Mouse (Mus musculus): ENCODE measurements at regions not wholly inside any gene's neighbourhood (a gene's known extent, or its start where the extent isn't known, plus 50 kb on each side); places are given as distances from the start of the nearest gene placed in this dataset.
"Not testable (repeated sequence)": the region's sequence is repeated elsewhere in the genome, so short reads cannot be mapped to it uniquely, and the experiment has no call there.

DNA sequence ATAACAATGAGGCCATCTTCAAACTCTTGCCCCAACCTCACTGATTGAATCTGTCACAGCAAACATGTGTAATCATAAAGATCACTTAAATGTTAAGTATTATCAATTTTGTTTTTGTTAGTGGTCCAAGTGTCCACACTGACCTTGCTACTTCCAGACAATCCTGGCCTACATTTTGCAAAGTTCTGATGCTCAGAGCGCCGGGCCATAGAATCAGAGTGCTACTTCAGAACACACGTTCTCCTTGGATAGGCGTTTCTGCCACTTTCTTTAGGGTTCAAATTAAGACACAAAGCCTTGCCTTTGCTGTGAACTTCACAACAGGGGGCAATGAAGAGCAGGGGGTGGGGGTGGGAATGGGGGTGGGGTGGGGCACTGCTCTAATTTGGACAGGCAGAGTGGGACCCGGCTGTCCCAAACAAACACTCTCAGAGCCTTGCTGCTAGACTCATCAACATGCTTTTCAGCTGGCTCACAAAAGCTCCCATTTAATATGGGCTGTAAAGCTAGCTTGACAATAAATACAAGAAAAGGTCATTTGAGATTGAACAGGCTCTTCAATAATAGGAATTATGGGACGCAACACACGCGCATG is 336.7 kb downstream of the Samd5 start:
- Histone ChIP-seq H3K9ac (no peak overlapping the region), H3K9me3 (no peaks in the 10 kb centered on the region), H3K27me3 (replicated peaks) (no peaks in the 10 kb centered on the region), H3K4me3 (replicated peaks) (no peak overlapping the region), H3K27ac (no peak overlapping the region), H3K36me3 (no peaks in the 10 kb centered on the region), H3K4me1 (no peaks in the 10 kb centered on the region), H3K4me2 (no peak overlapping the region)
- 78% methylated on average over 8 of the region's 8 CpGs for WGBS
- no peak for ATAC-seq (ENCODE audit: insufficient read depth, low FRiP score, low read depth)

- no peak for ATAC-seq (ENCODE audit: insufficient read depth, low FRiP score, low read depth)
- H3K27me3 ChIP-seq (replicated peaks), result no peaks in the 10 kb centered on the region
Observed at GRCm38 (mm10) chr10:9334245-9334845, 340.7 kb downstream of the Samd5 start.

DNA sequence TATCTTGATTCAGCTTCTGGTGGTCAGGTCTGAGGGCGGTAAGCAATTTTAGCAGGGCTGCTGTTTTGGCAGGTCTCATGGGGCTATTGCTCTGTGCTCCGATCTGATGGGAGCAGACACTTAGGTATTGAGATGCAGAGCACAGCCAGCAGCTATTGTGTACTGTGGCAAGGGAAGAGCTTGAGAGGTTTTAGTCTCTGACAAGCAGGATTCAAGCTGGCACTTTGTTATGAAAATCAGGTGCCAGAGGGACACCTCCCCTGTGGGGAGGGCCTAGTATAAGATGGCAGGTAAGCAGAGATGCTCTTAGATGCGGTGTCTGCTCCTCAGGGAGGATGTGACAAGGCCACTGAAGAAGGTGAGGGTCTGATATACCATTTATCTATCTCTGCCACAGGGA is 343.3 kb downstream of the Samd5 start:
- Histone ChIP-seq H3K27ac (no peak overlapping the region), H3K4me3 (replicated peaks) (no peak overlapping the region), H3K9ac (no peak overlapping the region), H3K9me3 (no peaks in the 10 kb centered on the region), H3K27me3 (replicated peaks) (no peaks in the 10 kb centered on the region), H3K36me3 (no peaks in the 10 kb centered on the region), H3K4me2 (no peak overlapping the region), H3K4me1 (no peaks in the 10 kb centered on the region)
- no peak for ATAC-seq (ENCODE audit: insufficient read depth, low FRiP score, low read depth)
- WGBS, result 76% methylated on average over 3 of the region's 3 CpGs

More at GRCm38 (mm10) chr10:9334245-9334845, 340.7 kb downstream of the Samd5 start:
- no peaks in the 10 kb centered on the region for H3K4me1 ChIP-seq
- 73% methylated on average over 10 of the region's 10 CpGs for WGBS
- H3K4me3 ChIP-seq (replicated peaks), result no peak overlapping the region
- no peak overlapping the region for H3K9ac ChIP-seq
- H3K27ac ChIP-seq, result no peak overlapping the region
- H3K9me3 ChIP-seq, result no peaks in the 10 kb centered on the region
- no peaks in the 10 kb centered on the region for H3K36me3 ChIP-seq
- H3K4me2 ChIP-seq, result no peak overlapping the region

DNA sequence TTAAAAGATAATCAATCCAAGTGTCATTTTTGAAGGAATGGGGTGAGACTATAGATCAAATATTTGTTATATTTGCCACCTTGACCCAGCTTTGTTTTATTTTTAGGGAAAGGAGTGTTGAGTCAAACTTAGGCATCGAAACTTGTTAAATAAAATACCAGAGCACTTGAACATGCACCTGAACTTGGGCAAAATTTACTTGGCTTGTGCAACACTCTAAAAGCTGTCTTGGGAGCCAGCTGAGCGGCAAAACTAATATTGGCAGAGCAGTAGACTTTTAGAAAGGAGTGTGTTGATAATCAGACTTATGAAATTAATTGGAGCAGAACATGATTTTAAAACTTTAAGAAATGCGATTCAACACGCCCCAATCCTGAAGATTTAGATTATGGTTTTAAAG is 346.7 kb downstream of the Samd5 start:
- Histone ChIP-seq H3K4me1 (no peaks in the 10 kb centered on the region), H3K9me3 (no peaks in the 10 kb centered on the region), H3K36me3 (no peaks in the 10 kb centered on the region), H3K9ac (no peak overlapping the region), H3K4me3 (replicated peaks) (no peak overlapping the region), H3K27me3 (replicated peaks) (no peaks in the 10 kb centered on the region), H3K27ac (no peak overlapping the region), H3K4me2 (no peak overlapping the region)
- WGBS, result 81% methylated on average over 4 of the region's 4 CpGs
- ATAC-seq (ENCODE audit: insufficient read depth, low FRiP score, low read depth), result no peak

DNA sequence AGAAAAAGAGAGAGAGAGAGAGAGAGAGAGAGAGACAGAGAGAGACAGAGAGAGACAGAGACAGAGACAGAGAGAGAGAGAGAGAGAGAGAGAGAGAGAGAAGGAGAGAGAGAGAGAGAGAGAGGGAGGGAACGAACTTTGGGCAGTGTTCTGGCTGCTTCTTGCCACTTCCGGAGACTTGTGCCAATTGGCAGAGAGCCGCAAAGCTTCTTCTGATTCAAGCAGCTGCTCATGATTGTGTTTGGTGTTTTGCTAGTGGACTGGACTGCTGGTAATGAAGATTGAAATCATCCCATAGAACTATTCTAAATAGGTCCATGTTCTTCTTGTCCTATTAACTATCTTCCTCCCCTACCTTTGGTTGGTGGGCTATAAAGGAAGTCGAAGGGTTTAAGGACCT is 347.1 kb downstream of the Samd5 start:
- not testable (repeated sequence) for H3K27me3 ChIP-seq (replicated peaks); H3K9ac ChIP-seq; H3K9me3 ChIP-seq; H3K27ac ChIP-seq; H3K4me3 ChIP-seq (replicated peaks); ATAC-seq (ENCODE audit: insufficient read depth, low FRiP score, low read depth); H3K4me1 ChIP-seq; H3K4me2 ChIP-seq; H3K36me3 ChIP-seq
- 82% methylated on average over 4 of the region's 4 CpGs for WGBS

- H3K27ac ChIP-seq, result no peak overlapping the region
- no peak overlapping the region for H3K4me2 ChIP-seq
- ATAC-seq (ENCODE audit: insufficient read depth, low FRiP score, low read depth), result no peak
- no peak overlapping the region for H3K9ac ChIP-seq
- H3K27me3 ChIP-seq (replicated peaks), result no peaks in the 10 kb centered on the region
- H3K36me3 ChIP-seq, result no peaks in the 10 kb centered on the region
- no peaks in the 10 kb centered on the region for H3K9me3 ChIP-seq
- 83% methylated on average over 6 of the region's 6 CpGs for WGBS
- H3K4me1 ChIP-seq, result no peaks in the 10 kb centered on the region
- no peak overlapping the region for H3K4me3 ChIP-seq (replicated peaks)
Observed at GRCm38 (mm10) chr10:9312326-9312725, 362.7 kb downstream of the Samd5 start.

GRCm38 (mm10) chr10:9310346-9310745 is 364.7 kb downstream of the Samd5 start:
- H3K9me3 ChIP-seq, result no peaks in the 10 kb centered on the region
- no peak overlapping the region for H3K4me2 ChIP-seq
- 60% methylated on average over 5 of the region's 5 CpGs for WGBS
- no peak overlapping the region for H3K27ac ChIP-seq
- no peaks in the 10 kb centered on the region for H3K4me1 ChIP-seq
- H3K9ac ChIP-seq, result no peak overlapping the region
- no peak for ATAC-seq (ENCODE audit: insufficient read depth, low FRiP score, low read depth)
- H3K4me3 ChIP-seq (replicated peaks), result no peak overlapping the region
- no peaks in the 10 kb centered on the region for H3K27me3 ChIP-seq (replicated peaks)
- no peaks in the 10 kb centered on the region for H3K36me3 ChIP-seq

- H3K27me3 ChIP-seq (replicated peaks), result no peaks in the 10 kb centered on the region
- H3K27ac ChIP-seq, result no peak overlapping the region
- no peaks in the 10 kb centered on the region for H3K4me1 ChIP-seq
- H3K9me3 ChIP-seq, result no peaks in the 10 kb centered on the region
- no peak for ATAC-seq (ENCODE audit: insufficient read depth, low FRiP score, low read depth)
- H3K4me2 ChIP-seq, result no peak overlapping the region
- H3K36me3 ChIP-seq, result no peaks in the 10 kb centered on the region
- no peak overlapping the region for H3K9ac ChIP-seq
- 12% methylated on average over 1 of the region's 1 CpGs for WGBS
- H3K4me3 ChIP-seq (replicated peaks), result no peak overlapping the region
Observed at GRCm38 (mm10) chr10:9296055-9296454, 379.0 kb downstream of the Samd5 start.

GRCm38 (mm10) chr10:9295269-9295668 is 379.7 kb downstream of the Samd5 start:
- no peak for ATAC-seq (ENCODE audit: insufficient read depth, low FRiP score, low read depth)
- WGBS, result 63% methylated on average over 1 of the region's 1 CpGs
- no peak overlapping the region for H3K4me2 ChIP-seq

GRCm38 (mm10) chr10:9294620-9295019 is 380.4 kb downstream of the Samd5 start:
- no peaks in the 10 kb centered on the region for H3K4me1 ChIP-seq
- H3K27me3 ChIP-seq (replicated peaks), result no peaks in the 10 kb centered on the region
- no peak for ATAC-seq (ENCODE audit: insufficient read depth, low FRiP score, low read depth)
- H3K27ac ChIP-seq, result no peak overlapping the region
- no peaks in the 10 kb centered on the region for H3K9me3 ChIP-seq
- H3K4me2 ChIP-seq, result no peak overlapping the region
- no peaks in the 10 kb centered on the region for H3K36me3 ChIP-seq
- no peak overlapping the region for H3K9ac ChIP-seq
- WGBS, result 86% methylated on average over 2 of the region's 2 CpGs
- H3K4me3 ChIP-seq (replicated peaks), result no peak overlapping the region

More at GRCm38 (mm10) chr10:9295269-9295668, 379.7 kb downstream of the Samd5 start:
- Histone ChIP-seq H3K27me3 (replicated peaks) (no peaks in the 10 kb centered on the region), H3K4me1 (no peaks in the 10 kb centered on the region), H3K4me3 (replicated peaks) (no peak overlapping the region), H3K27ac (no peak overlapping the region), H3K9ac (no peak overlapping the region), H3K9me3 (no peaks in the 10 kb centered on the region), H3K36me3 (no peaks in the 10 kb centered on the region)

- no peaks in the 10 kb centered on the region for H3K27me3 ChIP-seq (replicated peaks)
- H3K4me2 ChIP-seq, result no peak overlapping the region
- WGBS, result 40% methylated on average over 6 of the region's 6 CpGs
- no peak for ATAC-seq (ENCODE audit: insufficient read depth, low FRiP score, low read depth)
- H3K27ac ChIP-seq, result no peak overlapping the region
- no peaks in the 10 kb centered on the region for H3K4me1 ChIP-seq
- H3K9ac ChIP-seq, result no peak overlapping the region
- no peaks in the 10 kb centered on the region for H3K9me3 ChIP-seq
- no peak overlapping the region for H3K4me3 ChIP-seq (replicated peaks)
- no peaks in the 10 kb centered on the region for H3K36me3 ChIP-seq
Observed at GRCm38 (mm10) chr10:9291456-9292146, 383.4 kb downstream of the Samd5 start.

GRCm38 (mm10) chr10:9272940-9273339 is 387.1 kb upstream of the Sash1 start:
- Histone ChIP-seq H3K27me3 (replicated peaks) (no peaks in the 10 kb centered on the region), H3K9ac (no peak overlapping the region), H3K9me3 (no peaks in the 10 kb centered on the region), H3K4me2 (no peak overlapping the region), H3K36me3 (no peaks in the 10 kb centered on the region), H3K27ac (no peak overlapping the region), H3K4me3 (replicated peaks) (no peak overlapping the region), H3K4me1 (no peaks in the 10 kb centered on the region)
- ATAC-seq (ENCODE audit: insufficient read depth, low FRiP score, low read depth), result no peak
- 54% methylated on average over 3 of the region's 3 CpGs for WGBS

Data from stomach, embryonic 15.5 days (tissue).